Mouse (Mus musculus): ENCODE measurements around the gene Wls. TPM values are rescaled to one million over a fixed set of nuclear protein-coding genes. Genes with fewer than 3 reads are reported as not detected.

The Wls gene
- not detected in 2 replicates for total RNA-seq (2012; rRNA removed)
- total RNA-seq (2014; rRNA removed) = not detected in 2 replicates
- not detected in 2 replicates for polyA plus RNA-seq (2012; ENCODE audit: insufficient read length, low read depth)

- H3K27ac ChIP-seq (ENCODE audit: insufficient read depth, low read depth) = no peak within 1 kb of the TSS
- H3K36me3 ChIP-seq (replicated peaks in 1 of 2; ENCODE audit: control insufficient read depth in 1 of 2, insufficient read depth in 1 of 2, low read length in 1 of 2) = no peaks in the 10 kb centered on the region
- TF ChIP-seq JUND (conservative IDR thresholded peaks at IDR 0.05; ENCODE audit: low read depth, low read length) = no peak
- TF ChIP-seq USF2 (conservative IDR thresholded peaks at IDR 0.05; ENCODE audit: low read depth, low read length) = no peak
- no peak for TF ChIP-seq UBTF (IDR thresholded peaks at IDR 0.05; ENCODE audit: low read depth, low read length)
- TF ChIP-seq RCOR1 (conservative IDR thresholded peaks at IDR 0.05; ENCODE audit: low read depth, low read length) = no peak
- no peak for TF ChIP-seq CHD1 (IDR thresholded peaks at IDR 0.05; ENCODE audit: low read depth, low read length)
- no peak for TF ChIP-seq TBP (conservative IDR thresholded peaks at IDR 0.05; ENCODE audit: low read depth, low read length)
- TF ChIP-seq GABPA (IDR thresholded peaks at IDR 0.05; ENCODE audit: insufficient replicate concordance, low read depth, low read length) = no peak
- no peak for TF ChIP-seq ZC3H11A (IDR thresholded peaks at IDR 0.05; ENCODE audit: low read depth, low read length)
- TF ChIP-seq SIN3A (IDR thresholded peaks at IDR 0.05; ENCODE audit: low read length) = no peak
- TF ChIP-seq PAX5 (IDR thresholded peaks at IDR 0.05; ENCODE audit: low read length) = no peak
- TF ChIP-seq BHLHE40 (IDR thresholded peaks at IDR 0.05; ENCODE audit: low read depth, low read length) = no peak
- no peak for DNase-seq (ENCODE audit: extremely low read depth)
- dilution Hi-C loops (cut with MboI; ENCODE audit: extremely low pct_ligation_motif_present, extremely low pct_unique_long_range_greater_than_20kb, low sequenced_read_pairs) (no loop called here), in situ Hi-C loops (cut with MboI; ENCODE audit: low pct_ligation_motif_present, low pct_unique_long_range_greater_than_20kb, low sequenced_read_pairs) (no loop called here)
- H3K27me3 ChIP-seq (replicated peaks) = no peaks in the 10 kb centered on the region
- H3K4me2 ChIP-seq (ENCODE audit: insufficient read depth, low read depth, poor library complexity, severe bottlenecking) = no peak within 1 kb of the TSS
- H3K79me2 ChIP-seq (replicated peaks; ENCODE audit: control insufficient read depth, extremely low read depth, insufficient read depth, poor library complexity, severe bottlenecking) = no peaks in the 10 kb centered on the region
- H3K4me1 ChIP-seq (ENCODE audit: control insufficient read depth in 1 of 2, insufficient read depth in 2 of 2) = peaks cover 0 to 5% of the 10 kb centered on the region in 2 experiments; a peak in 1 of 4 replicates
- H3K4me3 ChIP-seq (replicated peaks in 1 of 3; ENCODE audit: low read depth in 2 of 3, low read length in 2 of 3, poor library complexity in 1 of 3) = no peak within 1 kb of the TSS
- H3K9me3 ChIP-seq (replicated peaks; ENCODE audit: low read length) = no peaks in the 10 kb centered on the region
- H3K9ac ChIP-seq (ENCODE audit: insufficient read depth, low read depth) = no peak within 1 kb of the TSS
Measured at GRCm38 (mm10) chr3:159839481-159839880, at the start of gene Wls. Gene Wls, plus strand, starts transcription at chr3:159839672.

GRCm38 (mm10) chr3:159789781-159790180 is 49.7 kb upstream of the Wls start:
- no peaks in the 10 kb centered on the region for H3K27me3 ChIP-seq (replicated peaks)
- H3K9me3 ChIP-seq (replicated peaks; ENCODE audit: low read length) = no peaks in the 10 kb centered on the region
- no peaks in the 10 kb centered on the region for H3K4me1 ChIP-seq (ENCODE audit: control insufficient read depth in 1 of 2, insufficient read depth in 2 of 2)
- H3K4me2 ChIP-seq (ENCODE audit: insufficient read depth, low read depth, poor library complexity, severe bottlenecking) = no peak overlapping the region
- H3K9ac ChIP-seq (ENCODE audit: insufficient read depth, low read depth) = no peak overlapping the region
- no peak for DNase-seq (ENCODE audit: extremely low read depth)
- H3K4me3 ChIP-seq (replicated peaks in 1 of 3; ENCODE audit: low read depth in 2 of 3, low read length in 2 of 3, poor library complexity in 1 of 3) = no peak overlapping the region
- in situ Hi-C loops (cut with MboI; ENCODE audit: low pct_ligation_motif_present, low pct_unique_long_range_greater_than_20kb, low sequenced_read_pairs) (no loop called here), dilution Hi-C loops (cut with MboI; ENCODE audit: extremely low pct_ligation_motif_present, extremely low pct_unique_long_range_greater_than_20kb, low sequenced_read_pairs) (no loop called here)
- H3K27ac ChIP-seq (ENCODE audit: insufficient read depth, low read depth) = no peak overlapping the region
- H3K79me2 ChIP-seq (replicated peaks; ENCODE audit: control insufficient read depth, extremely low read depth, insufficient read depth, poor library complexity, severe bottlenecking) = no peaks in the 10 kb centered on the region
- no peak for TF ChIP-seq E2F4 (IDR thresholded peaks at IDR 0.05; ENCODE audit: insufficient replicate concordance, low read depth, low read length)
- TF ChIP-seq MYC (IDR thresholded peaks at IDR 0.05; ENCODE audit: low read depth, low read length) = no peak
- no peak for TF ChIP-seq ZC3H11A (IDR thresholded peaks at IDR 0.05; ENCODE audit: low read depth, low read length)
- no peak for TF ChIP-seq GABPA (IDR thresholded peaks at IDR 0.05; ENCODE audit: insufficient replicate concordance, low read depth, low read length)
- TF ChIP-seq MEF2A (IDR thresholded peaks at IDR 0.05; ENCODE audit: borderline replicate concordance, low read depth, low read length) = no peak
- TF ChIP-seq ZNF384 (IDR thresholded peaks at IDR 0.05; ENCODE audit: low read depth, low read length) = no peak
- no peak for TF ChIP-seq KAT2A (IDR thresholded peaks at IDR 0.05; ENCODE audit: insufficient replicate concordance, low read length)
- no peak for TF ChIP-seq HCFC1 (IDR thresholded peaks at IDR 0.05; ENCODE audit: low read depth, low read length)
- TF ChIP-seq PAX5 (IDR thresholded peaks at IDR 0.05; ENCODE audit: low read length) = no peak
- no peak for TF ChIP-seq JUND (conservative IDR thresholded peaks at IDR 0.05; ENCODE audit: low read depth, low read length)
- no peak for TF ChIP-seq SMC3 (IDR thresholded peaks at IDR 0.05; ENCODE audit: low read depth, low read length)
- H3K36me3 ChIP-seq (replicated peaks in 1 of 2; ENCODE audit: control insufficient read depth in 1 of 2, insufficient read depth in 1 of 2, low read length in 1 of 2) = no peaks in the 10 kb centered on the region
